Mouse (Mus musculus): ENCODE data around the gene Igf1r.

- TF ChIP-seq CTCF (IDR thresholded peaks at IDR 0.05) = no peak
- peak; percentile 47 for TF ChIP-seq EP300 (IDR thresholded peaks at IDR 0.05)
Measured at GRCm38 (mm10) chr7:68246249-68246648, 293.6 kb downstream of the Igf1r start.
